Mouse (Mus musculus) heart, postnatal 36 days (tissue): ENCODE data around the gene Olfr586. TPM values are rescaled to one million over a fixed set of nuclear protein-coding genes. Genes with fewer than 3 reads are reported as not detected.

ENCODE experiments used
- DNase-seq, 2 experiments: peaks; one replicate each; pipeline ENCODE4 v3.0.0; 2021 to 2022
- intact Hi-C: fragments of 180-260 bp; cut with DNase I; formaldehyde crosslinking; loops from one replicate; pipeline ENCODE4 v1.15.1; 2025
- total RNA-seq, 2 experiments: library from RNA; stranded (reverse); gene quantifications; 2 replicates each; pipeline ENCODE4 v1.2.3; 2021

Olfr586 gene
- total RNA-seq = not detected

GRCm38 (mm10) chr7:103125538-103125937, at the start of gene Olfr586:
Gene Olfr586, minus strand, starts transcription at chr7:103125638.
- DNase-seq = no peak
- intact Hi-C loops = no loop called here

- intact Hi-C loops = no loop called here
Measured at GRCm38 (mm10) chr7:103169697-103170096, 44.3 kb upstream of the Olfr586 start.

GRCm38 (mm10) chr7:103156256-103156655, 30.8 kb upstream of the Olfr586 start, which contains the start of gene Olfr589:
Gene Olfr589, minus strand, starts transcription at chr7:103156356.
- no peak for DNase-seq
- intact Hi-C loops = no loop called here

More at GRCm38 (mm10) chr7:103169697-103170096, 44.3 kb upstream of the Olfr586 start:
- no peak for DNase-seq

- no peak for DNase-seq
- intact Hi-C loops = no loop called here
Measured at GRCm38 (mm10) chr7:103140579-103140978, 15.1 kb upstream of the Olfr586 start, which contains the start of gene Olfr588-ps1. Gene Olfr588-ps1, plus strand, starts transcription at chr7:103140879.

- intact Hi-C loops = no loop called here
- no peak for DNase-seq
Measured at GRCm38 (mm10) chr7:103119406-103119805, 6.0 kb downstream of the Olfr586 start.

- intact Hi-C loops = no loop called here
- no peak for DNase-seq
Measured at GRCm38 (mm10) chr7:103097420-103097819, 28.0 kb downstream of the Olfr586 start, which contains the start of gene Olfr585. Gene Olfr585, plus strand, starts transcription at chr7:103097720.

- intact Hi-C loops = no loop called here
- DNase-seq = no peak
Measured at GRCm38 (mm10) chr7:103081585-103081984, 43.9 kb downstream of the Olfr586 start, which contains the start of gene Olfr584. Gene Olfr584, plus strand, starts transcription at chr7:103081885.

Other genes starting within 250 kb of the Olfr586 start
- not detected for gene Olfr568, start 248.5 kb downstream of the Olfr586 start, total RNA-seq
- gene Olfr569, start 234.8 kb downstream of the Olfr586 start, total RNA-seq = not detected
- gene Olfr570, start 231.1 kb downstream of the Olfr586 start, total RNA-seq = not detected
- gene Olfr571, start 208.1 kb downstream of the Olfr586 start, total RNA-seq = not detected
- gene Olfr572, start 201.2 kb downstream of the Olfr586 start, total RNA-seq = not detected
- not detected for gene Olfr573-ps1, start 183.1 kb downstream of the Olfr586 start, total RNA-seq
- not detected for gene Olfr574, start 177.2 kb downstream of the Olfr586 start, total RNA-seq
- gene Olfr575, start 166.9 kb downstream of the Olfr586 start, total RNA-seq = not detected
- gene Olfr576, start 163.0 kb downstream of the Olfr586 start, total RNA-seq = not detected
- not detected for gene Olfr577, start 149.7 kb downstream of the Olfr586 start, total RNA-seq
- gene Olfr578, start 136.3 kb downstream of the Olfr586 start, total RNA-seq = not detected
- not detected for gene Olfr582, start 87.6 kb downstream of the Olfr586 start, total RNA-seq
- not detected for gene Olfr583, start 74.3 kb downstream of the Olfr586 start, total RNA-seq
- gene Olfr584, start 43.8 kb downstream of the Olfr586 start, total RNA-seq = not detected
- gene Olfr585, start 27.9 kb downstream of the Olfr586 start, total RNA-seq = not detected
- gene Olfr588-ps1, start 15.2 kb upstream of the Olfr586 start, total RNA-seq = not detected
- not detected for gene Olfr589, start 30.7 kb upstream of the Olfr586 start, total RNA-seq
- not detected for gene Olfr591, start 52.7 kb upstream of the Olfr586 start, total RNA-seq
- not detected for gene Olfr592, start 59.2 kb upstream of the Olfr586 start, total RNA-seq
- not detected for gene Olfr593, start 86.2 kb upstream of the Olfr586 start, total RNA-seq
- gene Olfr594, start 91.4 kb upstream of the Olfr586 start, total RNA-seq = not detected
- gene Usp17ld, start 126.9 kb upstream of the Olfr586 start, total RNA-seq = not detected
- gene Olfr596, start 180.0 kb upstream of the Olfr586 start, total RNA-seq = not detected
- gene Olfr597, start 190.7 kb upstream of the Olfr586 start, total RNA-seq = not detected
- not detected for gene Olfr598, start 197.9 kb upstream of the Olfr586 start, total RNA-seq
- not detected for gene Olfr599, start 210.3 kb upstream of the Olfr586 start, total RNA-seq
- not detected for gene Olfr600, start 224.0 kb upstream of the Olfr586 start, total RNA-seq
- not detected for gene Olfr601, start 237.0 kb upstream of the Olfr586 start, total RNA-seq